Mouse (Mus musculus): ENCODE measurements around the gene Ppp3r1.
A peak's percentile ranks its signal among the peaks of the same experiment; 100 is the strongest.
"Not testable (repeated sequence)": the region's sequence is repeated elsewhere in the genome, so short reads cannot be mapped to it uniquely, and the experiment has no call there.

The Ppp3r1 gene

GRCm38 (mm10) chr11:17199840-17200501 is 40.9 kb downstream of the Ppp3r1 start:
- DNase-seq (ENCODE audit: low spot score in 2 of 2) = no peak

- no peak for DNase-seq (ENCODE audit: low spot score in 2 of 2)
Measured at GRCm38 (mm10) chr11:17200936-17201335, 41.9 kb downstream of the Ppp3r1 start.

DNA sequence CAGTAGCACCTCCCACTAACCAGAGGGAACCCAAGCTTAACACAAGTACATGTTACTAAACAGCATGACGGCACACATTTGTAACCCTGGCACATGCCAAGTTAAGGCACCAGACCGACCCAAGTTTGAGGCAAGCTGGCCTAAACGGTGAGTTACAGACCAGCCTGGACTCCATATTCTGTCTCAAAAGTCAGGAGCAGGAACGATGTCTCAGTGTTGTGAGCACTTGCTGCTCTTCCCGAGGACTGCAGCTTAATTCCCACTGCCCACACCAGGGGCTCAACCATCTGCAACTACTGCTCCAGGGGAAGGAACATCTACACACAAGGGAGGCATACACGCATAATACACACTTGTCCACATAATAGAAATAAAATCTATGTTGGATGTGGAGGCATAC is 43.4 kb downstream of the Ppp3r1 start:
- no peak for DNase-seq (ENCODE audit: low spot score in 2 of 2)

DNA sequence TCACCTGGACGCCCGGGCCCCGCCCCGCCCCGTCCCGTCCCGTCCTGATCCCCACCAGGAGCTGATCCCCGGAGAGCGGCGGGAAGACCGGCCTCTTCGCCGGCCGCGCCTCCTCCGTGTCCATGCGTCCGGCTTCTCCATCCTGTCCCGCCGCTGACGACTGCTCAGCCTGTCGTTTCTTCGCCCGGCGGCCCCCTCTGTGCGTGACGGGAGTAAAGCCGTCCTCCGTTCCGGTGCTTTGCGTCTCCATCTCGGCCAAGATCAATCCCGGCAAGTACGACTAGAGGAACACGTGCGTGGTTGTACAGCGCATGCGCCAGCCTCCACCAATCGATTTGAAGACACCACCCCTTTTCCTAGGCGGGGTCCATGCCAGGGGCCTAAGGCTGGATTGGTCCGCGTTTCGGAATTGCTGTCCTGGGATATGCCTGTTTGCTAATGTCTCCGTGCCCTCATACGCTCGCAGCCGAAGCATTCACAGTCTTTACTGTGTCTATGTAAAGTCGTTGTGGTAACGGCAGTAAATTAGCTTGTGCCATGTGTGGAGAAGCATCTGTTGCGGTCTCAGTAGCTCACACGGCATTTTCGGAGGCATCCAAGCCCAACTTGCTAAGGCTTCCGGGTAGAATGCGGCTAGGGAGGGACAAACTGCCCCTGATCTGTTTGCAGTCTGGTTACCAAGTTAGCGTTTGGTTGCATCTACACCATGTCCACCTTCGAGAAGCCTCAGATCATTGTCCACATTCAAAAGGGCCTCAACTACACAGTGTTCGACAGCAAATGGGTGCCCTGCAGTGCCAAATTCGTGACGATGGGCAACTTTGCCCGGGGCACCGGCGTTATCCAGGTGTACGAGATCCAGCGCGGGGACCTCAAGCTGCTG is 52.4 kb downstream of the Ppp3r1 start, which contains the start of gene Pno1:
Gene Pno1 (minus strand): TSS at position 311 of the 883 bp plus-strand sequence.
- DNase-seq (ENCODE audit: low spot score in 2 of 2) = peak; percentile 92 to 96

- no peak for DNase-seq (ENCODE audit: low spot score in 2 of 2)
Measured at GRCm38 (mm10) chr11:17212141-17212495, 53.1 kb downstream of the Ppp3r1 start.

GRCm38 (mm10) chr11:17212903-17213509 is 53.9 kb downstream of the Ppp3r1 start:
- no peak for DNase-seq (ENCODE audit: low spot score in 2 of 2)

- DNase-seq (ENCODE audit: low spot score in 2 of 2) = no peak
Measured at GRCm38 (mm10) chr11:17215475-17215874, 56.4 kb downstream of the Ppp3r1 start.

DNA sequence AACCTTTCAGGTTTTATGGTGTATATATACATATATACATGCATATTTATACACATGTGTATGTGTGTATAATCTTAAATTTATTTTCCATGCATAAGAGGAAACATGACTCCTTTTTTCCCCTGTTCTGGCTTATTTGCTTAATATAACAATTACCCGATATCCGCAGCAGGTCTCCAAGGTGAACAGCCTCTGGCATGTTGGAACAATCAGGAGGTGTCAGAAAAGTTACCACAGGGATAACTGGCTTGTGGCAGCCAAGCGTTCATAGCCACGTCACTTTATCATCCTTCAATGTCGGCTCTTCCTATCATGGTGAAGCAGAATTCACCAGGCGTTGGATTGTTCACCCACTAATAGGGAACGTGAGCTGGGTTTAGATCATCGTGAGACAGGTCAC is 62.1 kb downstream of the Ppp3r1 start:
- DNase-seq (ENCODE audit: low spot score in 2 of 2) = no peak

- DNase-seq (ENCODE audit: low spot score in 2 of 2) = no peak
Measured at GRCm38 (mm10) chr11:17232792-17233191, 73.7 kb downstream of the Ppp3r1 start.

DNA sequence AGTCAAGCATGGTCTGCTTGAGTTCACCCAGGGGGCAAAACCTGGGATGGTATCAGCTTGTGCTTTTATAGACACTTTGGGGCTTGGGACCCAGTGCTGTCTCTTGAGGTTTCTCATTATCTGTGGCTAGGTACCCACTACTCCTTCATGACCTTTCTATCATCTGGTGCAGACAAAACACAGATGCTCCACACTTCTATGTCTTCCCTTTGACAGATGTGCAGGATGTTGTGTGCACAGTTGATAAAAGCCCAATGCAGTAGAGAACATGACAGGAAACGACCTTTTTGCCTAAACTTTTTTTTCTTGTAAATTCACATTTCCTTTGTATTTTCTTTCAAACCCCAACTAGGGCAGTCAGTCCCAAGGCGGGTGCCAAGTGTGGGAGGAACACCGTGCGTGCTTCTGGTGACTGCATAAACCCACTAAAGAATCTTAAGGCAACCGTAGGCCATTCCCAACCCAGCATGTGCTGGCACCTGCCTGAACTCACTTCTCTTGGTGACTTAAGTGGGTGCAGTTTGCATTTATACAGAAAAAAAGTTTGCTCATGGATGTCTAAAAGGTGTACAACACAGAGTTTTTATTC is 77.5 kb downstream of the Ppp3r1 start:
- no peak for DNase-seq (ENCODE audit: low spot score in 2 of 2)

- DNase-seq (ENCODE audit: low spot score in 2 of 2) = not testable (repeated sequence)
Measured at GRCm38 (mm10) chr11:17238598-17238997, 79.5 kb downstream of the Ppp3r1 start.

- no peak for DNase-seq (ENCODE audit: low spot score in 2 of 2)
Measured at GRCm38 (mm10) chr11:17248715-17249114, 89.7 kb downstream of the Ppp3r1 start.
